Comparison of ENCODE assay signal across 15 mouse cellular contexts in genomic region chr5:120660816-120661215, GRCm38 (mm10). TPM values are rescaled to one million over a fixed set of nuclear protein-coding genes. Genes with fewer than 3 reads are reported as not detected.
DNase-seq lines count a peak whose midpoint lies in the region; ATAC-seq and TF ChIP-seq lines count a peak whose summit lies in the region.
"Had no signal": no experiment of that assay in that cellular context is flagged by ENCODE, and none has a peak within 500 bp of the region (broad histone marks: within the 10 kb centered on the region; RNA-seq: fewer than 3 reads in every experiment).

No protein-coding gene starts in this region.

- no peaks in the 10 kb centered on the region for H3K4me1 ChIP-seq in hindbrain, postnatal 0 days (ENCODE audit: insufficient read depth, low read length)
- H3K4me1 ChIP-seq: kidney, embryonic 15.5 days had no signal

- no peak overlapping the region for H3K4me2 ChIP-seq in hindbrain, postnatal 0 days (ENCODE audit: low read depth, low read length)
- H3K4me2 ChIP-seq: kidney, embryonic 15.5 days had no signal

- peak overlapping the region; percentile 70 for H3K27ac ChIP-seq in hindbrain, postnatal 0 days
- H3K27ac ChIP-seq: kidney, embryonic 15.5 days; liver, embryonic 14.5 days had no signal

- H3K27me3 ChIP-seq in hindbrain, postnatal 0 days (ENCODE audit: insufficient read depth, low read length): no peaks in the 10 kb centered on the region

- peak; percentile 81 for ATAC-seq in hindbrain, postnatal 0 days
- no peak for ATAC-seq in granulocyte monocyte progenitor cell, adult 5-6 weeks (replicated peaks; ENCODE audit: poor library complexity, severe bottlenecking)

- 15% methylated on average over 5 of the region's 5 CpGs for WGBS in hindbrain, postnatal 0 days

- H3K36me3 ChIP-seq in hindbrain, postnatal 0 days (ENCODE audit: insufficient read depth, low read length): no peaks in the 10 kb centered on the region
- H3K36me3 ChIP-seq: kidney, embryonic 15.5 days had no signal

- peak; percentile 65 for TF ChIP-seq CTCF in hindbrain, postnatal 0 days (IDR thresholded peaks at IDR 0.05; ENCODE audit: low read depth)

- DNase-seq in layer of hippocampus, adult 8-10 months (ENCODE audit: low spot score in 2 of 2): peak; percentile 61 to 65
- no peak for DNase-seq in layer of hippocampus, adult 9-10 months (ENCODE audit: low spot score)
- peak; percentile 47 for DNase-seq in thymus, postnatal 4 days
- DNase-seq in thymus, postnatal 36 days: no peak
- peak; percentile 83 for DNase-seq in hindbrain, postnatal 0 days (ENCODE audit: low spot score)
- DNase-seq in adrenal gland, adult 18-20 months (ENCODE audit: low spot score in 2 of 2): no peak
- DNase-seq: cerebellum, postnatal 14 days; heart, postnatal 36 days had no signal

- H3K9me3 ChIP-seq in hindbrain, postnatal 0 days (ENCODE audit: low read length): no peaks in the 10 kb centered on the region
- H3K9me3 ChIP-seq: kidney, embryonic 15.5 days had no signal

- H3K4me3 ChIP-seq in hindbrain, postnatal 0 days (ENCODE audit: low read length): no peak overlapping the region
- H3K4me3 ChIP-seq: kidney, embryonic 15.5 days had no signal

- no peak overlapping the region; the same call in 1 of the 2 replicates for H3K9ac ChIP-seq in hindbrain, postnatal 0 days (replicated peaks; ENCODE audit: low read length)
- H3K9ac ChIP-seq: kidney, embryonic 15.5 days; liver, embryonic 14.5 days had no signal

RNA-seq across cellular contexts. Expression of gene Rasal1, which starts 12.2 kb away (rescaled TPM):
- total RNA-seq in layer of hippocampus, adult 8-10 months (2022): 100 to 1,000 TPM in 2 of 4 experiments, 10 to 100 TPM in 2; 84.4 to 112 (median 96.9) TPM
- 3.9 and 8.2 TPM in 2 replicates for total RNA-seq in hindbrain, postnatal 0 days (2014; rRNA removed)
- polyA plus RNA-seq in hindbrain, postnatal 0 days (2015; fragmentation: Nextera tagmentation; extraction: Ambion mirVana): 3.2 and 4.7 TPM in 2 replicates
- total RNA-seq in adrenal gland, adult 18-20 months (2021): 10 to 100 TPM in 1 of 2 experiments, 1 to 10 TPM in 1; 4.3 to 14.1 TPM
- total RNA-seq in granulocyte monocyte progenitor cell, adult 5-6 weeks (2014; fragmentation: Nextera tagmentation): not detected in 2 replicates
- not detected in 2 replicates for total RNA-seq in granulocyte monocyte progenitor cell, adult 5-6 weeks (2017)
- total RNA-seq: gastrocnemius, adult 18-20 months; heart, postnatal 36 days had no signal

RNA-seq across cellular contexts. Expression of gene Cfap73, which starts 26.8 kb away (rescaled TPM):
- total RNA-seq in layer of hippocampus, adult 8-10 months (2022): under 1 TPM in 2 of 4 experiments, not detected in 2; 0.50 to 0.56 TPM
- total RNA-seq in hindbrain, postnatal 0 days (2014; rRNA removed): 0.21 and 0.79 TPM in 2 replicates
- 0.26 and 0.86 TPM in 2 replicates for polyA plus RNA-seq in hindbrain, postnatal 0 days (2015; fragmentation: Nextera tagmentation; extraction: Ambion mirVana)
- under 1 TPM in 1 of 2 experiments, not detected in 1; 0.33 TPM for total RNA-seq in adrenal gland, adult 18-20 months (2021)
- not detected in 2 replicates for total RNA-seq in granulocyte monocyte progenitor cell, adult 5-6 weeks (2014; fragmentation: Nextera tagmentation)
- total RNA-seq in granulocyte monocyte progenitor cell, adult 5-6 weeks (2017): not detected in 2 replicates
- total RNA-seq: ES-E14; gastrocnemius, adult 18-20 months; heart, postnatal 36 days; left cerebral cortex, postnatal 36 days had no signal
- polyA plus RNA-seq: kidney, embryonic 15.5 days; liver, embryonic 14.5 days; stomach, embryonic 16.5 days had no signal

RNA-seq across cellular contexts. Expression of gene Ddx54, which starts 48.3 kb away (rescaled TPM):
- total RNA-seq in layer of hippocampus, adult 8-10 months (2022): 10 to 100 TPM; 32.8 to 37.1 (median 35.7) TPM
- total RNA-seq in hindbrain, postnatal 0 days (2014; rRNA removed): 37.3 and 40.1 TPM in 2 replicates
- polyA plus RNA-seq in hindbrain, postnatal 0 days (2015; fragmentation: Nextera tagmentation; extraction: Ambion mirVana): 30.8 and 31.9 TPM in 2 replicates
- 10 to 100 TPM; 44.1 to 57.6 TPM for total RNA-seq in adrenal gland, adult 18-20 months (2021)
- total RNA-seq in granulocyte monocyte progenitor cell, adult 5-6 weeks (2014; fragmentation: Nextera tagmentation): 21.5 and 27.9 TPM in 2 replicates
- 33.1 and 38.7 TPM in 2 replicates for total RNA-seq in granulocyte monocyte progenitor cell, adult 5-6 weeks (2017)

RNA-seq across cellular contexts. Expression of gene Rita1, which starts 48.4 kb away (rescaled TPM):
- 10 to 100 TPM; 22.1 to 27.3 (median 24.7) TPM for total RNA-seq in layer of hippocampus, adult 8-10 months (2022)
- 38.0 and 38.6 TPM in 2 replicates for total RNA-seq in hindbrain, postnatal 0 days (2014; rRNA removed)
- polyA plus RNA-seq in hindbrain, postnatal 0 days (2015; fragmentation: Nextera tagmentation; extraction: Ambion mirVana): 30.1 and 30.4 TPM in 2 replicates
- 10 to 100 TPM; 14.2 to 16.9 TPM for total RNA-seq in adrenal gland, adult 18-20 months (2021)
- 3.0 and 5.3 TPM in 2 replicates for total RNA-seq in granulocyte monocyte progenitor cell, adult 5-6 weeks (2014; fragmentation: Nextera tagmentation)
- 1.8 and 3.9 TPM in 2 replicates for total RNA-seq in granulocyte monocyte progenitor cell, adult 5-6 weeks (2017)

RNA-seq across cellular contexts. Expression of gene Dtx1, which starts 50.9 kb away (rescaled TPM):
- total RNA-seq in layer of hippocampus, adult 8-10 months (2022): 10 to 100 TPM; 62.9 to 71.1 (median 66.9) TPM
- 230 and 246 TPM in 2 replicates for total RNA-seq in hindbrain, postnatal 0 days (2014; rRNA removed)
- 51.4 and 52.9 TPM in 2 replicates for polyA plus RNA-seq in hindbrain, postnatal 0 days (2015; fragmentation: Nextera tagmentation; extraction: Ambion mirVana)
- 10 to 100 TPM in 1 of 2 experiments, 1 to 10 TPM in 1; 6.0 to 12.3 TPM for total RNA-seq in adrenal gland, adult 18-20 months (2021)
- not detected in 2 replicates for total RNA-seq in granulocyte monocyte progenitor cell, adult 5-6 weeks (2014; fragmentation: Nextera tagmentation)
- total RNA-seq in granulocyte monocyte progenitor cell, adult 5-6 weeks (2017): not detected in 2 replicates

Comparison
In these comparisons a context has a peak if more than half of its experiments do, and no peak if none do; other contexts are left out.
1. DNase-seq: peak in layer of hippocampus, adult 8-10 months (2 of 2), thymus, postnatal 4 days (single experiment) and hindbrain, postnatal 0 days (single experiment); none in layer of hippocampus, adult 9-10 months (single experiment), thymus, postnatal 36 days (0 of 2) and adrenal gland, adult 18-20 months (0 of 2).